Mouse (Mus musculus) forebrain, embryonic 16.5 days (tissue): ENCODE data around the gene Lcn4. TPM values are rescaled to one million over a fixed set of nuclear protein-coding genes. Genes with fewer than 3 reads are reported as not detected.

Source experiments
- ATAC-seq: fragments of 200-750 bp; cut with Nextera tagmentation; 2 replicates; pipeline ENCODE4 v1.8.0; 2017; ENCODE audit warnings: mild to moderate bottlenecking, moderate library complexity
- H3K27ac ChIP-seq: fragments of 300-500 bp; sonication (generic); 2 replicates; pipeline ENCODE4 v1.5.1; 2014; ENCODE audit warnings: low read length, control low read depth
- H3K27me3 ChIP-seq: fragments of 300-500 bp; sonication (generic); replicated peaks from 2 replicates; pipeline ENCODE4 v1.6.1; 2014; ENCODE audit warnings: low read length; ENCODE audit not compliant: control insufficient read depth, insufficient read depth
- H3K36me3 ChIP-seq: fragments of 300-500 bp; sonication (generic); 2 replicates; pipeline ENCODE4 v1.6.1; 2014; ENCODE audit not compliant: control insufficient read depth, insufficient read depth
- H3K4me1 ChIP-seq: fragments of 300-500 bp; sonication (generic); replicated peaks from 2 replicates; pipeline ENCODE4 v1.6.1; 2014; ENCODE audit warnings: low read length; ENCODE audit not compliant: control insufficient read depth, insufficient read depth
- H3K4me2 ChIP-seq: fragments of 300-500 bp; sonication (generic); 2 replicates; pipeline ENCODE4 v1.6.1; 2014; ENCODE audit warnings: mild to moderate bottlenecking, low read length, control low read depth
- H3K4me3 ChIP-seq: fragments of 300-500 bp; sonication (generic); replicated peaks from 2 replicates; pipeline ENCODE4 v1.5.1; 2014; ENCODE audit warnings: mild to moderate bottlenecking, low read length, control low read depth
- H3K9ac ChIP-seq: fragments of 300-500 bp; sonication (generic); replicated peaks from 2 replicates; pipeline ENCODE4 v1.6.1; 2014; ENCODE audit warnings: low read depth, low read length, control low read depth
- H3K9me3 ChIP-seq: fragments of 300-500 bp; sonication (generic); 2 replicates; pipeline ENCODE4 v1.6.1; 2016; ENCODE audit warnings: low read length; ENCODE audit not compliant: control insufficient read depth
- WGBS: fragments of 180-500 bp; shearing (Covaris S2); extraction: QIAGEN DNeasy Blood & Tissue Kit; methylation state at CpG from one replicate; pipeline ENCODE4 v1.1.7; 2014; 5-methylcytosine and 5-hydroxymethylcytosine counted together
- polyA plus RNA-seq: library from polyadenylated mRNA; unstranded; fragments of >200 nt; fragmentation: Nextera tagmentation; extraction: Ambion mirVana; gene quantifications from 2 replicates; pipeline ENCODE4 v1.2.1, GENCODE M21; 2015

Gene Lcn4
- polyA plus RNA-seq, 1 experiment from 2014 or later, result not detected

DNA sequence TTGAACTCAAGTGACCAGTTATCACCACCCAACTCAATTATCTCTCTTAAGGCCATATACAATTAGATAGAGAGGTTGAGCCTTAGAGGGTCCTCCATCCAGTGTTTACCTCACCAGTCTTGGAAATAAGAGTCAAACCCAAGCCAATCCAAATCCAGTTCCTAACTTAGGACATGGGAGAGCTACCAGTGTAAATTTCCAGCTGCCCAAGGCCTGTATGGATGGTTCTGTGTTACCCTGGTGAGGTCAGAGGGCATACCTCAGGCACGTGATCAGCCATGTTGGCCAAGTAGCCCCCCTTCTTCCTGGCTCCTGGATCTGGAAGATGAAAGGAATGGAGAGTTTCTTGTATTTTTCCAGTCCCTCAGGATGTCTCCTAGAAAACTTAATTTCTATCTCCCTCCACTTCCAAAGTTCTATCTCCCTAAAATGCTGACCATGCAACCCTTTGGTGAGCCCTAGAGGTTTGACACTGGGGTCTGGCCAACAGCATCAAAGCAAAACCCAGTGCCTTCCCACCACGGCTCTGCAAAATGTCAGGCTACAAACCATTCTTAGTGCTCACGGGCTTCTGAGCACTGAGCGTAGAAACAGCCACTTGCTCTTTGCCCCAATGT lies 33.7 kb downstream of the Lcn4 start:
- H3K27ac ChIP-seq, result no peak overlapping the region
- H3K9ac ChIP-seq, result no peak overlapping the region
- no peak for ATAC-seq
- no peak overlapping the region for H3K4me3 ChIP-seq
- H3K27me3 ChIP-seq, result no peaks in the 10 kb centered on the region
- peaks cover 23% of the 10 kb centered on the region for H3K36me3 ChIP-seq
- peaks cover 21% of the 10 kb centered on the region for H3K4me1 ChIP-seq
- 80% methylated on average over 4 of the region's 4 CpGs for WGBS
- H3K9me3 ChIP-seq, result no peaks in the 10 kb centered on the region
- H3K4me2 ChIP-seq, result no peak overlapping the region

DNA sequence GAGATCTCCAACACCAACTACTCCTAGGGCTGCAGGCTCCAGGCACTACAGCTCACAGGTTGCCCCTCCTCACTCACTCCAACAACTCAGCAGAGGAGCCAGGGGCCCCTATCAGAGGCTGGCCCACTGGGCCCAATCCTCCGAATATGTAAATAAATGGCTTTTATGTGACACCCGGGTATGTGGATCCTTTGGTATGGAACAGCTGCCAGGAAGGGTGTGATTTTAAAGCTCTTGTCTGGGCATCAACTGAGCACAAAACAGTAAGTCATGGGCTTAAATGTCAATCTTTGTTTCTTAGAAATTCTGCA lies 34.8 kb downstream of the Lcn4 start:
- no peak overlapping the region for H3K9ac ChIP-seq
- H3K4me1 ChIP-seq, result peaks cover 28% of the 10 kb centered on the region
- ATAC-seq, result no peak
- no peak overlapping the region for H3K27ac ChIP-seq
- no peak overlapping the region for H3K4me2 ChIP-seq
- no peaks in the 10 kb centered on the region for H3K9me3 ChIP-seq
- WGBS, result 47% methylated on average over 2 of the region's 2 CpGs
- H3K27me3 ChIP-seq, result no peaks in the 10 kb centered on the region
- H3K36me3 ChIP-seq, result peaks cover 23% of the 10 kb centered on the region
- H3K4me3 ChIP-seq, result no peak overlapping the region

DNA sequence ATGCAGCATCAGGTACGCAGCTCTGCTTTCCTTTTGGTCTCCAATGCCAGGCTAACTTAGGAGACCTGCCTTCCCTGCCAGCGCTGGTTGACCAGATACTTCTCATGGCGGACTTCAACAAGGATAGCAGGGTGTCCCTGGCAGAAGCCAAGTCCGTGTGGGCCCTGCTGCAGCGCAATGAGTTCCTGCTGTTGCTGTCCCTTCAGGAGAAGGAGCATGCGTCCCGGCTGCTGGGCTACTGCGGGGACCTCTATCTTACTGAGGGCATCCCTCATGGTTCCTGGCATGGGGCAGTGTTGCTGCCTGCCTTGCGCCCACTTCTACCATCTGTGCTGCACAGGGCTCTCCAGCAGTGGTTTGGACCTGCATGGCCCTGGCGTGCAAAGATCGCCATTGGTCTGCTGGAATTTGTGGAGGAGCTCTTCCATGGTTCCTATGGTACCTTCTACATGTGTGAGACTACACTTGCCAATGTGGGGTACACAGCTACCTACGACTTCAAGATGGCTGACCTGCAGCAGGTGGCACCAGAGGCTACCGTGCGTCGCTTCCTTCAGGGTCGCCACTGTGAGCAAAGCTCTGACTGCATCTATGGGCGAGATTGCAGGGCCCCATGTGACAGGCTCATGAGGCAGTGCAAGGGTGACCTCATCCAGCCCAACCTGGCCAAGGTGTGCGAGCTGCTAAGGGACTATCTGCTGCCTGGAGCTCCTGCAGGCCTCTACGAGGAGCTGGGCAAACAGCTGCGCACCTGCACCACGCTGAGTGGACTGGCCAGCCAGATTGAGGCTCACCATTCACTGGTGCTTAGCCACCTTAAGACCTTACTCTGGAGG lies 35.4 kb downstream of the Lcn4 start:
- no peaks in the 10 kb centered on the region for H3K9me3 ChIP-seq
- peaks cover 23% of the 10 kb centered on the region for H3K36me3 ChIP-seq
- no peak overlapping the region for H3K4me3 ChIP-seq
- H3K4me2 ChIP-seq, result no peak overlapping the region
- no peak overlapping the region for H3K27ac ChIP-seq
- H3K9ac ChIP-seq, result no peak overlapping the region
- ATAC-seq, result no peak
- H3K27me3 ChIP-seq, result no peaks in the 10 kb centered on the region
- WGBS, result 71% methylated on average over 21 of the region's 21 CpGs
- peaks cover 34% of the 10 kb centered on the region for H3K4me1 ChIP-seq

DNA sequence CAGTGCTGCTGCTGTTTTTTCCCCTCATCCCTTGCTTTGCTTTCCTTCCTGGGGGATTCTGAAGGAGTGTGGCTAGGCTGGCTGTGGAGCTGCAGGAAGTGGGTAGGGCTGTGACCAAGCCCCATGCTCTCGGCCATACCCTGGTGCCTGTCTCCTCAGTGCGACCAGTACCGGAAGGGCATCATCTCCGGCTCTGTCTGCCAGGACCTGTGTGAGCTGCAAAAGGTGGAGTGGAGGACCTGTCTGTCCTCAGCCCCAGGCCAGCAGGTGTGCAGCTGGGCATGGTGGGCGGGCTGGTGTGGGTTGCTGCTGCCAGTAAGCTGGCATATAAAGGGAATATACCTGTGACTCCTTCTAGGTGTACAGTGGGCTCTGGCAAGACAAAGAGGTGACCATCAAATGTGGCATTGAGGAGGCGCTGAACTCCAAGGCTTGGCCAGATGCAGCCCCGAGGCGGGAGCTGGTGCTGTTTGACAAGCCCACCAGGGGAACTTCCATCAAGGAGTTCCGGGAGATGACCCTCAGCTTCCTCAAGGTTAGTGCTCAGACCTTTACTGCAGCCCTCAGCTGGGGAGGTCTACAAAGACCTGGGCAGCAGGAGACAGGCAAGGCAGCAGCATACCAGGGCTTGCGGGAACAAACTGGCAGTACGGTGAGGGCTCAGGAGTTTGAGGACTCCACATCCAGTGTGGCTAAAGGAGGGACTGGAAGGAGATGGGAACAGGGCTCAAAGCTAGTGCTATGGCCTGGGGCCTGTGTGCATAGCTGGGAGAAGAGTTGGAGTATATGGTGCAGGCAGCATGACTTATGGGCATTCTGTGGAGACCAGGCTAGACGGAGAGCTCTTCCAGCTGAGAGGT lies 36.2 kb downstream of the Lcn4 start:
- no peak overlapping the region; the same call in 1 of the 2 replicates for H3K9ac ChIP-seq
- ATAC-seq, result no peak

DNA sequence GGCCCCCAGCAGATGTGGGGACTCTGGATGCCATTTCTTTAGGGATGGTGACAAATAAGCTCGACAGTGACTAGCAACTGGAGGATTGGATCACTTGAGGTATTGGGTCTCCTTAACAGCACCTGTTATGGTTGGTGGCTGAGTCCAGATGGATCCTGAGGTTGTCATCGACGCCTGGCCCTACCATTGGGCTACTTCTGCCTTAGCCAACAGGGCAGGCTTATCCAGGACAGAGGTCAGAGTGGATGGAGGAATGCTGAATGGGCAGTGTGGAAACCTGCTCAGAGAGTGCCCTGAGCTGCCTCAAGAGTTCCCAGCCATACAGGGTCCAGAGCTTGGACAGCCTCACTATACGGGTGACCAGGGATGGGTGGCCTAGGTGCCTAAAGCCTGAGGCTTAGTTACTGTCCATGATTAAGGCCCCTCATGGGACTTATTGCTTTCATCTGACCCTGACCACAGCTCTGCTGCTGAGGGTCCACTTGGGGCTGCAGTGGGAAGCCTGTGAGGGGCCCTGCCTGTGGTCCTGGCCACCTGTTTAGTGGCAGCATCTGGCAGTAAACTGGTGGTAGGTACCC lies 37.0 kb downstream of the Lcn4 start:
- Histone ChIP-seq H3K27me3 (no peaks in the 10 kb centered on the region), H3K9me3 (no peaks in the 10 kb centered on the region), H3K36me3 (peaks cover 23% of the 10 kb centered on the region), H3K27ac (no peak overlapping the region), H3K4me1 (peaks cover 48% of the 10 kb centered on the region), H3K4me3 (no peak overlapping the region), H3K9ac (no peak overlapping the region), H3K4me2 (no peak overlapping the region)
- 74% methylated on average over 4 of the region's 4 CpGs for WGBS
- ATAC-seq, result no peak

More for the DNA sequence above, 36.2 kb downstream of the Lcn4 start:
- Histone ChIP-seq H3K27ac (no peak overlapping the region), H3K4me2 (no peak overlapping the region), H3K36me3 (peaks cover 23% of the 10 kb centered on the region), H3K27me3 (no peaks in the 10 kb centered on the region), H3K4me1 (peaks cover 42% of the 10 kb centered on the region), H3K9me3 (no peaks in the 10 kb centered on the region), H3K4me3 (no peak overlapping the region)
- 67% methylated on average over 12 of the region's 12 CpGs for WGBS

DNA sequence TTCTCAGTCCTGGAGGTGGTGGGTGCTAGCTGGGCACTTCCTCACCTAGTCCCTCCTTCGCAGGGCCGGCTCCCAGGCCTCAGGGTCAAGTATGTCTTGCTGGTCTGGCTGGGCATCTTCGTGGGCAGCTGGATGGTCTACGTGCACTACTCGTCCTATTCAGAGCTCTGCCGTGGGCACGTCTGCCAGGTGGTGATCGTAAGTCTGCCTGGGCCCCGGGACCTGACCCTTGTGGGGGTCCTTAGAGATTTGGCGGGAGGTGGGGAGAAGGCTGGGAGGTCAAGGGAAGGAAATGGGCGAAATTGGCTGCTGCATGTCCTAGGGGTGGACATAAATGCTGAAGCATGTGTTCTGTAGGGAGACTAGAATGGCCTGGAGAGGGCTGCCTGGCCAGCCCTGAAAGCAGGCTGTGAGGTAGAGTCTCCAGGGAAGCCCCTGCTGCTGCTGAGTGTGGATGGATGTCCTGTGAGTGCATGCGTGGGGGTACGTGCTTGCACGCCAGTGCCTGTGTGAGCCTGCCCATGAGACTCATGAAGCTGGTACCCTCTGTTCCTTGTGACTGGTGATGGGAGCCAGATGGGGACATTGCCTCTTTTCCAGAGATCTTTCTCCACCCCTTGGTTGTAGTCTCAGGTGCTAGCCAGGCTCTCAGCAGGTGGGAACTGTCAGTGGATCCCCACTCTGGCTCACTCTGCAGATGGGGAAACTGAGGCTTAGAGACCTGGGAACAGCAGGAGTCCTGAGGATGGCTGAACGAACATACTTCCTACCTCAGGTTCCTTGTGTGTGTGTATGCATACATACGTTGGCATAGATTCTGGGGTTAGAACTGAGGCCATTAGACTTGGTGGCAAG lies 38.3 kb downstream of the Lcn4 start:
- peaks cover 42% of the 10 kb centered on the region for H3K4me1 ChIP-seq
- H3K36me3 ChIP-seq, result peaks cover 22% of the 10 kb centered on the region
- 85% methylated on average over 16 of the region's 16 CpGs for WGBS
- ATAC-seq, result no peak
- no peaks in the 10 kb centered on the region for H3K9me3 ChIP-seq
- no peak overlapping the region for H3K27ac ChIP-seq
- H3K4me2 ChIP-seq, result no peak overlapping the region
- no peaks in the 10 kb centered on the region for H3K27me3 ChIP-seq
- H3K9ac ChIP-seq, result no peak overlapping the region
- H3K4me3 ChIP-seq, result no peak overlapping the region

DNA sequence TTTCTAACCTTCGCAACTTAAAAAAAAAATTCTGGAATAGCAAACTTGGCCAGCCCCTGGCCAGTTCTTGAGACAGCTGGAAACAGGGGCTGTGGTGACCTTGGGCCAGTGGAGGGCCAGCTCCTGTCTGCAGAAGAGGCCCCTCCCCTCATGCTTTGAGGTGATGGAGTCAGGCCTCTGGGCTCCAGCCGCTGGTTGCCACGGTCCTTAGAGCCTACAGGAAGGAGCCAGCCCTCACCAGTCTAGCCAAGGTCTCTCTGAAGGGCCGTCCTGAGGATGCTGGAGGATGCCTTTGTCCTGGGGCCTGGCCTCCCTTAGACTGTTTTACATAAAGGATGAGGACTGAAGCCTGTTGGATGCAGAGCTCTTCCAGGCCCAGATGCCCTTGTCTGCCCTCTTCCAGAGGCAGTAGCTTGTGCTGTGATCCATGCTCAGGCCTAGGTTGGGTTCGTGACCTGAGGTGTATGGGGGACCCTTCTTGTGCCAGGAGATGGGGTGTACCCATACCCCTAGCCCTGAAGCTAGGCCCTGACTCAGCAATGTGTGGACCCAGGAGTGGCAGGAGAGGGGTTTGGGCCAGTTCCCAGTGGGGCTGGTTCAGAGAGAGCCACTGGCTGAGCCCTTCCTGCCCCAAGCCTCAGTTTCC lies 42.2 kb downstream of the Lcn4 start:
- no peaks in the 10 kb centered on the region for H3K9me3 ChIP-seq
- no peaks in the 10 kb centered on the region for H3K36me3 ChIP-seq
- peak; percentile 60 for ATAC-seq
- peak overlapping the region; percentile 97 for H3K9ac ChIP-seq
- 13% methylated on average over 5 of the region's 5 CpGs for WGBS
- H3K4me2 ChIP-seq, result peak overlapping the region; percentile 94
- no peaks in the 10 kb centered on the region for H3K27me3 ChIP-seq
- peaks cover 41% of the 10 kb centered on the region for H3K4me1 ChIP-seq
- peak overlapping the region; percentile 77 for H3K4me3 ChIP-seq
- peak overlapping the region; percentile 76 for H3K27ac ChIP-seq

DNA sequence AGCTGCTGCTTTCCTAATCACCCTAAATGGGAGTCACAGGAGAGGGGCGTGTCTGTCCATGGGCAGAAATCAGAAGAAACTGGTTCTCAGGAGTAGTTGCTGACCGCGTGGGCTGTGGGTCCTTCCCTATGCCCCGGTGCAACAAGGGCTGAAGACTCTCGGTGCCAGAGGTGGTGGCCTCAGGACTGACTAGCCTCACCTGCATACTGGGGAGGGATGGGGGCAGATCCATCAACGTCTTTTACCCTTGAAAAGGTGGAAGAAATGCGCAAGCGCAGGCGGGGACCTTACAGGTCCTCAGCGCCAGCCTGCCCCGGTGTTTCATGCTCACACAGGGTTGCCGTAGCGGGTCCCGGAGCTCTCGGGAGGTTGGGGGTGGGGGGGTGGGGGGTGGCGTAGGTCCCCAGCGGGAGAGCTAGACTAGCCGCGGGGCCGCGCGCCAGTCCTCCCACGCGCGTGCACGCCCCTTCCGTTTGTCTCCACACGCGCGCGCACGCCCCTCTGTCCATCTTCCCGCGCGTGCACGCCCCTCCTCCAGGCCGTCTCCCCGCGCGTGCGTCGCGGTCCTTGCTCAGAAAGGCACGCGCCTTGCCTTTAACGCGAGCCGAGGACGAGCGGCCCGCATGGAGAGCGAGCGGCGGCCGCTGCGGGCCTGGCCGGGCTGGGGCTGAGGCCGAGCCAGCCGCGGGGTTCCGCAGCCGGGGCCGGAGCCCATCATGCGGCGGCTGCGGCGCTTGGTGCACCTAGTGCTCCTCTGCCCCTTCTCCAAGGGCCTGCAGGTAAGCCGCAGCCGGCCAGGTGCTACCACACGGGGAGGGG lies 43.0 kb downstream of the Lcn4 start, which contains the start of gene Fam69b:
TSS of gene Fam69b (plus strand) at position 537 of the 819 bp plus-strand sequence.
- Histone ChIP-seq H3K4me3 (peak within 1 kb of the TSS; percentile 77), H3K27ac (peak within 1 kb of the TSS; percentile 76), H3K27me3 (no peaks in the 10 kb centered on the region), H3K9me3 (no peaks in the 10 kb centered on the region), H3K9ac (peak within 1 kb of the TSS; percentile 97), H3K4me2 (peak within 1 kb of the TSS; percentile 94), H3K36me3 (no peaks in the 10 kb centered on the region), H3K4me1 (peaks cover 41% of the 10 kb centered on the region)
- under 1% methylated on average over 66 of the region's 70 CpGs for WGBS
- ATAC-seq, result peak; percentile 84
